Mouse (Mus musculus) cerebellum, adult 9-10 months (tissue): ENCODE results near the gene Zfp90.

ENCODE experiments used
- DNase-seq: peaks from one replicate; pipeline ENCODE4 v3.0.0; 2022

Gene Zfp90

GRCm38 (mm10) chr8:106433667-106434066 is 18.5 kb downstream of the Zfp90 start:
- DNase-seq: no peak

- no peak for DNase-seq
Measured at GRCm38 (mm10) chr8:106437781-106438180, 22.7 kb downstream of the Zfp90 start.

GRCm38 (mm10) chr8:106440146-106440545 is 25.0 kb downstream of the Zfp90 start:
- no peak for DNase-seq

GRCm38 (mm10) chr8:106442740-106443139 is 27.6 kb downstream of the Zfp90 start:
- DNase-seq: no peak

DNA sequence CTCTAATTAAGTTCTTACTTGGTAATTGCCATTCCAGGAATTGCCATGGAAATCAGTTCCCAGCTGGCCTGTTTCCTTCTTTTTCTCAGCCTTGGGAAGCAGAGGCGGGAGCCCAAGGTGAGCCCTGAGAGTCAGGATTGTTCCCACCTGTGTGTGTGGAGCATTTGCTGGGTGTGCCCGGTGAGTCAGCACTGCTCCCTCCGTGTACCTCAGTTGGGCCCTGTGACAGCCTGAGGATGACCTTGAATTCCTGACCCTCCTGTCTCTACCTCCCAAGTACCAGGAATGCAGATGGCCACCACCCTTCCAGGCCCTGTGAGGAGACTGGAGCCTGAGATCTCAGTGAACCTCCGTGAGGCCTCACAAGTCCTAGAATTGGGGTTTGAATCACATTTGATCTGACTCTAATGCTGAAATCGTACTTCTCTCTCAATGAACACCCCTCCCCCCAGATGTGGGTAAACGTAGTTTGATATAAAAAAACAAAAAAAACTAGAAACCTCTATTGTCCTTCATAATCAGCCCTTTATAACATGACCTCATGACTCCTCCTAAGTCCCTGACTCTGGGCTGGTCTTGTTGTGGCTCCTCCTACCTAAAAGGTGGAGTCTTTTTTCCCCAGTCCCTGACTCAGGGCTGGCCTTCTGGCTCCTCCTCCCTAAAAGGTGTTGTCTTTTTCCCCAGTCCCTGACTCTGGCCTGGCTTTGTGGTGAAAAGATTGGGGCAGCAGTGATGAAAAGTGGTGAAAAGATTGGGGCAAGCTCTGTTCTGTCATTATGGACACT is 36.4 kb downstream of the Zfp90 start:
- DNase-seq: no peak

GRCm38 (mm10) chr8:106452701-106453481 is 37.8 kb downstream of the Zfp90 start:
- no peak for DNase-seq

- no peak for DNase-seq
Measured at GRCm38 (mm10) chr8:106454036-106454435, 38.9 kb downstream of the Zfp90 start.

DNA sequence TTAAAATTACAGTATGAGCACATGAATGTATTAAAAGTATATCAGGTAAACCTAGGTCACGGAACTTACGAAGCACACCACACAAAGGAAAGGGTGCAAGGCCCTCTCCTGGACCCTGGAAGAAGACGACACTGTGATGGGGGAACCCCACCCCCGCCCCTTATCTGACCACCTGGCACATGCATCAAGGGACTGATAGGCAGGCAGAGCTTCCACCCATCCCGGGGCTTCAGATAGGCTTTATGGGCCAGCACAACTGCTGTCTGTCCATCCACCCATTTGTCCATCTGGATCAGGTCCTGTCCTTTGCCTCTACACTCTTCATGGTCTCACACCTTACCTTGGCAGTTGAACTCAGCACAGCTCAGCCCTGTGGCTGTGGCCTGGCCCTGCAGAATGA is 47.0 kb downstream of the Zfp90 start:
- DNase-seq: no peak

GRCm38 (mm10) chr8:106463795-106464194 is 48.7 kb downstream of the Zfp90 start:
- no peak for DNase-seq

- no peak for DNase-seq
Measured at GRCm38 (mm10) chr8:106469485-106469884, 54.4 kb downstream of the Zfp90 start.

- no peak for DNase-seq
Measured at GRCm38 (mm10) chr8:106474001-106474400, 58.9 kb downstream of the Zfp90 start.
